Mouse (Mus musculus) spleen, postnatal 14 days (tissue): ENCODE results near the gene Dpm2.

Experiments used
- DNase-seq, 2 experiments: peaks; one replicate each; pipeline ENCODE4 v3.0.0; 2021 to 2022; ENCODE audit warnings: low spot score in 2 of 2

Dpm2 gene

GRCm38 (mm10) chr2:32608778-32609435 is 38.2 kb downstream of the Dpm2 start:
- no peak for DNase-seq

GRCm38 (mm10) chr2:32610610-32611229 is 40.1 kb downstream of the Dpm2 start:
- no peak for DNase-seq

GRCm38 (mm10) chr2:32612274-32612673 is 41.6 kb downstream of the Dpm2 start:
- no peak for DNase-seq

- DNase-seq = no peak
Measured at GRCm38 (mm10) chr2:32617109-32617508, 46.5 kb downstream of the Dpm2 start.

GRCm38 (mm10) chr2:32617601-32618000 is 46.9 kb downstream of the Dpm2 start:
- no peak for DNase-seq

GRCm38 (mm10) chr2:32618051-32618450 is 47.4 kb downstream of the Dpm2 start:
- DNase-seq = no peak

- no peak for DNase-seq
Measured at GRCm38 (mm10) chr2:32620682-32621516, 50.2 kb downstream of the Dpm2 start.

GRCm38 (mm10) chr2:32621517-32621859 is 50.8 kb downstream of the Dpm2 start, which contains the start of gene Ak1:
Ak1 (plus strand) TSS chr2:32621758.
- no peak for DNase-seq
